Mouse (Mus musculus) hindbrain, postnatal 0 days (tissue): ENCODE measurements around the gene Csrnp3. TPM values are rescaled to one million over a fixed set of nuclear protein-coding genes. Genes with fewer than 3 reads are reported as not detected.

Experiments used
- ATAC-seq: fragments of 200-750 bp; cut with Nextera tagmentation; 2 replicates; pipeline ENCODE4 v1.8.0; 2017; ENCODE audit warnings: mild to moderate bottlenecking, moderate TSS enrichment, moderate library complexity
- DNase-seq: peaks from one replicate; pipeline ENCODE4 v3.0.0-alpha.2; 2015; ENCODE audit warnings: low spot score
- H3K27ac ChIP-seq: fragments of 300-500 bp; sonication (generic); 2 replicates; pipeline ENCODE4 v1.5.1; 2014; ENCODE audit warnings: mild to moderate bottlenecking
- H3K27me3 ChIP-seq: fragments of 300-500 bp; sonication (generic); 2 replicates; pipeline ENCODE4 v1.6.1; 2014; ENCODE audit warnings: low read length, mixed read lengths; ENCODE audit not compliant: insufficient read depth
- H3K36me3 ChIP-seq: fragments of 300-500 bp; sonication (generic); 2 replicates; pipeline ENCODE4 v1.6.1; 2014; ENCODE audit warnings: low read length, mixed read lengths; ENCODE audit not compliant: insufficient read depth
- H3K4me1 ChIP-seq: fragments of 300-500 bp; sonication (generic); 2 replicates; pipeline ENCODE4 v1.6.1; 2014; ENCODE audit warnings: antibody characterized with exemption, low read length, mixed read lengths; ENCODE audit not compliant: insufficient read depth
- H3K4me2 ChIP-seq: fragments of 300-500 bp; sonication (generic); 2 replicates; pipeline ENCODE4 v1.6.1; 2014; ENCODE audit warnings: low read depth, mild to moderate bottlenecking, low read length, moderate library complexity, mixed read lengths
- H3K4me3 ChIP-seq: fragments of 300-500 bp; sonication (generic); 2 replicates; pipeline ENCODE4 v1.5.1; 2014; ENCODE audit warnings: low read length
- H3K9ac ChIP-seq: fragments of 300-500 bp; sonication (generic); replicated peaks from 2 replicates; pipeline ENCODE4 v1.6.1; 2014; ENCODE audit warnings: mild to moderate bottlenecking, low read length, moderate library complexity, mixed read lengths
- H3K9me3 ChIP-seq: fragments of 300-500 bp; sonication (generic); 2 replicates; pipeline ENCODE4 v1.6.1; 2016; ENCODE audit warnings: low read length, mixed read lengths
- CTCF ChIP-seq: IDR thresholded peaks from 2 replicates; pipeline ENCODE4 v1.5.1; 2016; ENCODE audit warnings: antibody characterized with exemption, control low read depth, low read depth
- WGBS: fragments of 180-500 bp; shearing (Covaris S2); extraction: QIAGEN DNeasy Blood & Tissue Kit; methylation state at CpG from one replicate; pipeline ENCODE4 v1.1.7; 2014; 5-methylcytosine and 5-hydroxymethylcytosine counted together
- polyA plus RNA-seq: library from polyadenylated mRNA; unstranded; fragments of >200 nt; fragmentation: Nextera tagmentation; extraction: Ambion mirVana; gene quantifications from 2 replicates; pipeline ENCODE4 v1.2.1, GENCODE M21; 2015
- total RNA-seq: library from RNA; depleted of rRNA; stranded (reverse); fragments of >200 nt; gene quantifications from 2 replicates; pipeline ENCODE4 v1.2.3, GENCODE M21; 2014

The Csrnp3 gene
- total and polyA plus RNA-seq, 2 experiments from 2014 or later: 35.5 to 56.5 TPM

DNA sequence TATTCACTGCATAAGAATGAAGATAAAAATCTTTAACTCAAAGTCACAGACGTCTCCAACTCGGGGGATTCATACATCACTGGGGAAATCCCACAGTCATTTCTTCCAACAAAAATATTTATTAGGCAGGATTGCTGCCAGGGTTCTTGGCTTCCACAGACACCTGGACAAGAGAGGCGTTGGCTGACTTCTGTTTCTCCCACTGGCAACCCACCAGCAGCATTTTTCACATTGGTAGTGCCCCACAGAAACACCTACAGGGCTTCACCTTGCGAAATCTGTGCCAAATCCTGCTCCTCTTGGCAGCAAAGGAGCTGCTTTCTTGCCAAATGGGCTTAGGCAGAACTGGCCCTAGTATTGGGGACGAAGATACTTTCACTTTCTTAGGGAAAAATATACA lies 94.8 kb downstream of the Csrnp3 start:
- WGBS: 47% methylated on average over 5 of the region's 5 CpGs
- Histone ChIP-seq H3K9me3 (no peaks in the 10 kb centered on the region), H3K4me1 (no peaks in the 10 kb centered on the region), H3K27ac (no peak overlapping the region), H3K27me3 (no peaks in the 10 kb centered on the region), H3K4me3 (no peak overlapping the region), H3K9ac (no peak overlapping the region), H3K36me3 (no peaks in the 10 kb centered on the region), H3K4me2 (peak overlapping the region; percentile 36)
- no peak for TF ChIP-seq CTCF
- DNase-seq (no peak), ATAC-seq (no peak)

- Histone ChIP-seq H3K9me3 (no peaks in the 10 kb centered on the region), H3K27me3 (no peaks in the 10 kb centered on the region), H3K4me2 (no peak overlapping the region), H3K9ac (no peak overlapping the region), H3K36me3 (no peaks in the 10 kb centered on the region), H3K4me1 (no peaks in the 10 kb centered on the region), H3K4me3 (no peak overlapping the region), H3K27ac (no peak overlapping the region)
- no peak for ATAC-seq
- DNase-seq: no peak
- WGBS: 85% methylated on average over 4 of the region's 4 CpGs
- no peak for TF ChIP-seq CTCF
Measured at GRCm38 (mm10) chr2:65942346-65942745, 96.8 kb downstream of the Csrnp3 start.

DNA sequence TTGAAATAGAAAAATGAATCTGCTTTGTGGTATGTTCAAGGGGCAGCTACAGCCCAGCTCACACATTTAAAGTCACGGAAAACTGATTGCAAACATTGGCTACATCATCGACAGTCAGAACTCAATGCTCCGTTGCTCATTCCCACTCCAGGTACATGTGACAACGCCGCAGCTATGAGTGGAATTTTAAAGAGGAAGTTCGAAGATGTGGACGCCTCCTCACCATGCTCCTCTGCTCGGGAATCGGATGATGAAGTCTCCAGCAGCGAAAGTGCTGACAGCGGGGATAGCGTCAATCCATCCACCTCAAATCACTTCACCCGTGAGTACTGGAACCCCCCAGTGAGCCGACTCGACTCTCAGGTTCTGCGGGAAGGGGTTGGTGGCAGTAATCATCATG lies 103.2 kb downstream of the Csrnp3 start:
- no peak overlapping the region for H3K4me3 ChIP-seq
- no peaks in the 10 kb centered on the region for H3K9me3 ChIP-seq
- TF ChIP-seq CTCF: no peak
- no peak overlapping the region for H3K9ac ChIP-seq
- 86% methylated on average over 16 of the region's 16 CpGs for WGBS
- no peak overlapping the region for H3K4me2 ChIP-seq
- H3K27ac ChIP-seq: no peak overlapping the region
- H3K4me1 ChIP-seq: no peaks in the 10 kb centered on the region
- peaks cover 12% of the 10 kb centered on the region; the same call in 1 of the 2 replicates for H3K36me3 ChIP-seq
- DNase-seq (no peak), ATAC-seq (no peak)
- H3K27me3 ChIP-seq: no peaks in the 10 kb centered on the region

DNA sequence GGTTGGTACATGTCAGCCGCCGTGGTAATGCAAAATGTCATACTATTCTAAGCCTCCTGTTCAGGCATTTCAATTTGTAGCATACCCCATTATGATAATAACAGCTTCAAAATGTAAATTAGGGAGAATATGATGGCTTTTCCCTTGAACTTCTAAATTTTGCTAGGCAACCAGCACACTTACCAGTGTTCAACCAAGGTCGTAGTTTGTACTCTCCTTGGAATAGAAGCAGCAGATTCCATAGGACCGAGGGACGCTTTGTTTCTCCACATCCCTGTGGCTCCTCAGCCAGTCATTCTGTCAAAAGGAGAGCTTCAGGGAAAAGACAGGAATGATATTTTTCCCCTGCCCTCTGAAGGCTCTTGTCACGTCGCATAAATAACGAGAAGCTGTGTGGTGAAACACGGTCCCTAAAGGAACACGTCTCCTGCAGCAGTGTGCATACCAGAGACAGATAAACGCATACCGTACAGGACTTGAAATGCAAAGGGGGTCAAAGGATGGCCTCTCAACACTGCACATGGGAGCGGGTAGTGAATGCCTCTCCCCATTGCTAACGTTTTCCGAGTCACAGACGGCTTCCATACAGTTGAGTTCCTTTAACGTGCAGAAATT lies 108.3 kb downstream of the Csrnp3 start:
- no peak overlapping the region for H3K4me3 ChIP-seq
- H3K27ac ChIP-seq: peak overlapping the region; percentile 70
- no peaks in the 10 kb centered on the region for H3K9me3 ChIP-seq
- H3K9ac ChIP-seq: peak overlapping the region; percentile 4
- DNase-seq (no peak), ATAC-seq (peak; percentile 55)
- peaks cover 12% of the 10 kb centered on the region; the same call in 1 of the 2 replicates for H3K36me3 ChIP-seq
- H3K4me1 ChIP-seq: no peaks in the 10 kb centered on the region
- H3K27me3 ChIP-seq: no peaks in the 10 kb centered on the region
- H3K4me2 ChIP-seq: peak overlapping the region; percentile 24; the same call in 1 of the 2 replicates
- WGBS: 42% methylated on average over 17 of the region's 17 CpGs
- no peak for TF ChIP-seq CTCF

DNA sequence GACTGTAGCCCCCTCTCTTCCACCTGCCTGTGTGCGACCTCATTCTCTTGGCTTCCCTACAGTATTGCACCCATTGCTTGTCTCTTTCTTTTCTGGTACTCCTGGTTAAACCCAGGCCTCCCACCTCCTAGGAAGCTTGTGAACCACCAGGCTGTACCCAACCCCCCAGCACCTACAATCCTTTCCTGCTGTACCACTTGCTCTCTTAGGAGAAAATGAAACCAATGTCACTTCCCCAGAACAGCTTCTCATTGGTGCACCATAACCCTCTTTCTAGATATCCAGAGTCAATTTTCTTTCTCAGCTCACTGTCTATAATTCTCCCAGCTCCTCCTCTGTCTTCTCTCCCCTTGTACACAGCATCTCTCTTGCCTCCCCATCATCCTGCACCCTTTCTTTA lies 110.2 kb downstream of the Csrnp3 start:
- Histone ChIP-seq H3K27ac (peak overlapping the region; percentile 22; the same call in 1 of the 2 replicates), H3K4me2 (no peak overlapping the region), H3K27me3 (no peaks in the 10 kb centered on the region), H3K4me3 (no peak overlapping the region), H3K9me3 (no peaks in the 10 kb centered on the region), H3K9ac (no peak overlapping the region), H3K36me3 (no peaks in the 10 kb centered on the region), H3K4me1 (no peaks in the 10 kb centered on the region)
- DNase-seq (no peak), ATAC-seq (no peak)
- no peak for TF ChIP-seq CTCF
- WGBS: 100% methylated on average over 1 of the region's 1 CpGs

GRCm38 (mm10) chr2:65956727-65957126 lies 111.2 kb downstream of the Csrnp3 start:
- H3K9ac ChIP-seq: no peak overlapping the region
- H3K9me3 ChIP-seq: no peaks in the 10 kb centered on the region
- no peak overlapping the region for H3K4me2 ChIP-seq
- no peaks in the 10 kb centered on the region for H3K36me3 ChIP-seq
- 49% methylated on average over 9 of the region's 9 CpGs for WGBS
- no peaks in the 10 kb centered on the region for H3K27me3 ChIP-seq
- DNase-seq (peak; percentile 77), ATAC-seq (peak; percentile 56; the same call in 1 of the 2 replicates)
- no peaks in the 10 kb centered on the region for H3K4me1 ChIP-seq
- H3K4me3 ChIP-seq: no peak overlapping the region
- TF ChIP-seq CTCF: no peak
- no peak overlapping the region; the same call in 1 of the 2 replicates for H3K27ac ChIP-seq

- no peaks in the 10 kb centered on the region for H3K36me3 ChIP-seq
- H3K4me2 ChIP-seq: no peak overlapping the region
- H3K9ac ChIP-seq: no peak overlapping the region
- no peak overlapping the region for H3K27ac ChIP-seq
- H3K4me1 ChIP-seq: no peaks in the 10 kb centered on the region
- 63% methylated on average over 4 of the region's 4 CpGs for WGBS
- no peak overlapping the region for H3K4me3 ChIP-seq
- ATAC-seq: no peak
- H3K9me3 ChIP-seq: no peaks in the 10 kb centered on the region
- no peak for DNase-seq
- no peak for TF ChIP-seq CTCF
- H3K27me3 ChIP-seq: no peaks in the 10 kb centered on the region
Measured at GRCm38 (mm10) chr2:65963420-65963819, 117.9 kb downstream of the Csrnp3 start.
